Mouse (Mus musculus) embryo, embryonic 11 days (tissue): ENCODE data around the gene Aurkaip1.

Experiments
- DNase-seq: peaks from one replicate; pipeline ENCODE4 v3.0.0-alpha.2; 2015

The Aurkaip1 gene

GRCm38 (mm10) chr4:155830596-155830995 is 476 bp upstream of the Aurkaip1 start:
- DNase-seq: no peak

GRCm38 (mm10) chr4:155831831-155832230 is 759 bp downstream of the Aurkaip1 start:
- no peak for DNase-seq

GRCm38 (mm10) chr4:155832321-155832720 is 1.2 kb downstream of the Aurkaip1 start:
- DNase-seq: no peak

- DNase-seq: no peak
Measured at GRCm38 (mm10) chr4:155833234-155833633, 2.2 kb downstream of the Aurkaip1 start.

- peak; percentile 85 for DNase-seq
Measured at GRCm38 (mm10) chr4:155833836-155834235, 2.8 kb downstream of the Aurkaip1 start.

GRCm38 (mm10) chr4:155837404-155838010 is 6.4 kb downstream of the Aurkaip1 start:
- no peak for DNase-seq

GRCm38 (mm10) chr4:155838187-155839153 is 7.4 kb downstream of the Aurkaip1 start:
- no peak for DNase-seq

GRCm38 (mm10) chr4:155839483-155839910 is 8.4 kb downstream of the Aurkaip1 start, which contains the start of gene Mxra8:
Gene Mxra8 (plus strand): TSS chr4:155839680.
- peak; percentile 92 for DNase-seq

GRCm38 (mm10) chr4:155840076-155841002 is 9.3 kb downstream of the Aurkaip1 start:
- DNase-seq: no peak

- DNase-seq: peak; percentile 78
Measured at GRCm38 (mm10) chr4:155841003-155841454, 10.0 kb downstream of the Aurkaip1 start.

GRCm38 (mm10) chr4:155841651-155842270 is 10.7 kb downstream of the Aurkaip1 start:
- no peak for DNase-seq

GRCm38 (mm10) chr4:155843231-155843630 is 12.2 kb downstream of the Aurkaip1 start:
- no peak for DNase-seq

GRCm38 (mm10) chr4:155846871-155847578 is 16.0 kb downstream of the Aurkaip1 start, which contains the start of gene Dvl1:
Gene Dvl1 (plus strand): TSS chr4:155847402.
- DNase-seq: peak; percentile 93

GRCm38 (mm10) chr4:155847591-155848352 is 16.7 kb downstream of the Aurkaip1 start:
- DNase-seq: peak; percentile 55

- no peak for DNase-seq
Measured at GRCm38 (mm10) chr4:155848434-155849095, 17.5 kb downstream of the Aurkaip1 start.

- no peak for DNase-seq
Measured at GRCm38 (mm10) chr4:155849391-155849790, 18.3 kb downstream of the Aurkaip1 start.

GRCm38 (mm10) chr4:155849792-155850451 is 18.9 kb downstream of the Aurkaip1 start:
- no peak for DNase-seq

- DNase-seq: no peak
Measured at GRCm38 (mm10) chr4:155851368-155851767, 20.3 kb downstream of the Aurkaip1 start.

- no peak for DNase-seq
Measured at GRCm38 (mm10) chr4:155851951-155852411, 20.9 kb downstream of the Aurkaip1 start.
